7 mouse cellular contexts compared by ENCODE assay signal in genomic region chr6:28932328-28932937, GRCm38 (mm10).
A peak's percentile ranks its signal among the peaks of the same experiment; 100 is the strongest.
DNase-seq lines count a peak whose midpoint lies in the region; ATAC-seq and TF ChIP-seq lines count a peak whose summit lies in the region.

No protein-coding gene starts in this region.

- no peak for TF ChIP-seq CTCF in cortical plate, adult 2 months (IDR thresholded peaks at IDR 0.05; ENCODE audit: extremely low read depth, insufficient read depth, low read length)

- H3K4me1 ChIP-seq in cortical plate, adult 2 months (ENCODE audit: control insufficient read depth, insufficient read depth, low read length), result no peaks in the 10 kb centered on the region
- peaks cover 4% of the 10 kb centered on the region for H3K4me1 ChIP-seq in hindbrain, embryonic 11.5 days (replicated peaks; ENCODE audit: control insufficient read depth, insufficient read depth, low read length)
- no peaks in the 10 kb centered on the region for H3K4me1 ChIP-seq in liver, embryonic 15.5 days (replicated peaks)

- no peaks in the 10 kb centered on the region for H3K36me3 ChIP-seq in hindbrain, embryonic 11.5 days (ENCODE audit: control insufficient read depth, insufficient read depth, low read length)
- H3K36me3 ChIP-seq in liver, embryonic 15.5 days (replicated peaks), result no peaks in the 10 kb centered on the region

- H3K9ac ChIP-seq in hindbrain, embryonic 11.5 days (ENCODE audit: low read depth, low read length), result peak overlapping the region; percentile 34; the same call in 1 of the 2 replicates
- H3K9ac ChIP-seq in liver, embryonic 15.5 days, result no peak overlapping the region

- 8% methylated on average over 18 of the region's 19 CpGs for WGBS in hindbrain, embryonic 11.5 days
- WGBS in liver, embryonic 15.5 days (ENCODE audit: insufficient replicate concordance), result 20% methylated on average over 19 of the region's 19 CpGs

- H3K4me3 ChIP-seq in cortical plate, adult 2 months (ENCODE audit: insufficient read depth, low read length), result peak overlapping the region; percentile 2; the same call in 1 of the 2 replicates
- H3K4me3 ChIP-seq in hindbrain, embryonic 11.5 days (ENCODE audit: low read depth, low read length), result peak overlapping the region; percentile 20
- no peak overlapping the region for H3K4me3 ChIP-seq in liver, embryonic 15.5 days (replicated peaks)

- DNase-seq in right cerebral cortex, adult 2 months (ENCODE audit: low spot score in 2 of 2), result peak; percentile 11 to 21
- DNase-seq in right cerebral cortex, postnatal 14 days, result no peak
- peak; percentile 47 for DNase-seq in hindbrain, embryonic 11.5 days (ENCODE audit: low spot score)
- peak; percentile 38 for DNase-seq in yolk sac, embryonic 10.5 days (ENCODE audit: low spot score)
- DNase-seq in c-Kit-positive CD71-positive TER-119-positive erythroid progenitor cells, embryonic 14.5 days (ENCODE audit: low spot score), result no peak

- no peak for TF ChIP-seq POLR2A in cortical plate, adult 2 months (IDR thresholded peaks at IDR 0.05; ENCODE audit: extremely low read depth, insufficient read depth, low read length)

- no peaks in the 10 kb centered on the region for H3K27me3 ChIP-seq in hindbrain, embryonic 11.5 days (ENCODE audit: control insufficient read depth, insufficient read depth, low read length)
- peaks cover 20% of the 10 kb centered on the region for H3K27me3 ChIP-seq in liver, embryonic 15.5 days

- peak overlapping the region; percentile 54 for H3K4me2 ChIP-seq in hindbrain, embryonic 11.5 days (replicated peaks; ENCODE audit: low read depth, low read length)
- peak overlapping the region; percentile 20 for H3K4me2 ChIP-seq in liver, embryonic 15.5 days

- peak; percentile 78 for ATAC-seq in hindbrain, embryonic 11.5 days (ENCODE audit: low FRiP score)
- no peak for ATAC-seq in liver, embryonic 15.5 days (ENCODE audit: insufficient read depth)

- no peaks in the 10 kb centered on the region for H3K9me3 ChIP-seq in hindbrain, embryonic 11.5 days (ENCODE audit: control insufficient read depth, low read length)
- H3K9me3 ChIP-seq in liver, embryonic 15.5 days (replicated peaks), result no peaks in the 10 kb centered on the region

- no peak overlapping the region for H3K27ac ChIP-seq in cortical plate, adult 2 months (ENCODE audit: insufficient read depth, low read length)
- H3K27ac ChIP-seq in hindbrain, embryonic 11.5 days (ENCODE audit: low read depth, low read length), result no peak overlapping the region
- H3K27ac ChIP-seq in liver, embryonic 15.5 days (replicated peaks), result no peak overlapping the region

Comparison
In these comparisons a context has a peak if more than half of its experiments do, and no peak if none do; other contexts are left out.
1. DNase-seq: peak in right cerebral cortex, adult 2 months (2 of 2), hindbrain, embryonic 11.5 days (single experiment) and yolk sac, embryonic 10.5 days (single experiment); none in right cerebral cortex, postnatal 14 days (single experiment) and c-Kit-positive CD71-positive TER-119-positive erythroid progenitor cells, embryonic 14.5 days (single experiment).